Mouse (Mus musculus) lung, postnatal 0 days (tissue): Measurements from ENCODE around the gene BC147527.

Source experiments
- CTCF ChIP-seq: IDR thresholded peaks from 2 replicates; pipeline ENCODE4 v1.5.1; 2016; ENCODE audit warnings: antibody characterized with exemption, mild to moderate bottlenecking
- EP300 ChIP-seq: IDR thresholded peaks from 2 replicates; pipeline ENCODE4 v1.6.1; 2016; ENCODE audit warnings: antibody characterized with exemption, mild to moderate bottlenecking, control low read depth

- no peak for TF ChIP-seq EP300
- no peak for TF ChIP-seq CTCF
Measured at GRCm38 (mm10) chr13:120278784-120279183, 21.4 kb upstream of the BC147527 start.
